Mouse (Mus musculus): ENCODE measurements around the gene Slc6a4.

GRCm38 (mm10) chr11:76992886-76993285 is 5.5 kb upstream of the Slc6a4 start:
- TF ChIP-seq ZC3H11A (IDR thresholded peaks at IDR 0.05; ENCODE audit: borderline replicate concordance, low read depth, low read length), result no peak
- TF ChIP-seq CHD2 (IDR thresholded peaks at IDR 0.05; ENCODE audit: low read depth, low read length), result no peak
- TF ChIP-seq HCFC1 (IDR thresholded peaks at IDR 0.05; ENCODE audit: borderline replicate concordance, insufficient read depth, low read length), result no peak
- TF ChIP-seq ZNF384 (IDR thresholded peaks at IDR 0.05; ENCODE audit: low read depth, low read length), result no peak
- TF ChIP-seq MAFK (IDR thresholded peaks at IDR 0.05; ENCODE audit: insufficient read depth, low read depth, low read length), result no peak

Data from ES-E14 (cell line).